Mouse (Mus musculus) embryo, embryonic 10.5 days (tissue): ENCODE data around the gene Igtp.
"Not testable (repeated sequence)": the region's sequence is repeated elsewhere in the genome, so short reads cannot be mapped to it uniquely, and the experiment has no call there.

Source experiments
- DNase-seq: peaks from one replicate; pipeline ENCODE4 v3.0.0-alpha.2; 2015; ENCODE audit warnings: low spot score

Gene Igtp

GRCm38 (mm10) chr11:58199229-58200037 is at the start of gene Igtp, which contains the start of gene Irgm2:
Gene Igtp (plus strand): TSS chr11:58199556.
Gene Irgm2 (plus strand): TSS chr11:58199618.
- peak; percentile 61 for DNase-seq

DNA sequence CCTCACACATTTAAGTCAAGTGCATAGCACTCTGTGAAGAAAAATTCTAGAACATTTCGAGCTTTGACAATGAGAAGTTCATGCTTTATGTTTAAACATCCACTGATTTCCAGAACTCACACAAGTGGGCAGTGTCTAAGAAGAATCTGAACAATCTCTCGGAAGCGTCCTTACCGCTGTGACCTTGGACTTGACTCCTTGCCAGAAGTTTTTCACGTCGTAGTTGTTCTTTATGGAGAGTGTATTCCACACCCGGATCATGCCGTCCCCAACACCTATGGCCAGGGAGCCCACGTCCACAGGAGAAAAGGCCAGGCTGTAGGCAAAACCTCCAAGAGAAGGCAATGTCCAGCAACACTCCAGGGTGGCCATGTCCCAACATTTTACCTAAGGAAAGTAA is 43.9 kb upstream of the Igtp start:
- DNase-seq: no peak

DNA sequence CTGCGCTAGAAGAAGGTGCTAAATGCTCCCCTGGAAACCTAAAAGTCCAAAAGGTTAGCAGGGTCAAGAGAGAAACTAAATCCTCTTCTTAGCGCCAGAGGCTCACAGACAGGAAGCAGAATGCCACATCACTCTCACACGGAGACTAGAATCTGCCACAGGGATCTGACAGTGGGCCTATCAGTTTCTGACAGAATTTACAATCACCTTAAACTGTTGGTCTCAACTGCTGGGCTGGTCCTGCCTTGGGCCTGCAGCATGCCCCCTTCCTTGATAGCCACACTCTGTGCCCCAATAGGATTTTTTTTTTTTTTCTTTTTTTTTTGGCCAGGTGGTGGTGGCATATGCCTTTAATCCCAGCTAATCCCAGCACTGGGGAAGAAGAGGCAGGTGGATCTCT is 42.5 kb upstream of the Igtp start:
- DNase-seq: no peak

DNA sequence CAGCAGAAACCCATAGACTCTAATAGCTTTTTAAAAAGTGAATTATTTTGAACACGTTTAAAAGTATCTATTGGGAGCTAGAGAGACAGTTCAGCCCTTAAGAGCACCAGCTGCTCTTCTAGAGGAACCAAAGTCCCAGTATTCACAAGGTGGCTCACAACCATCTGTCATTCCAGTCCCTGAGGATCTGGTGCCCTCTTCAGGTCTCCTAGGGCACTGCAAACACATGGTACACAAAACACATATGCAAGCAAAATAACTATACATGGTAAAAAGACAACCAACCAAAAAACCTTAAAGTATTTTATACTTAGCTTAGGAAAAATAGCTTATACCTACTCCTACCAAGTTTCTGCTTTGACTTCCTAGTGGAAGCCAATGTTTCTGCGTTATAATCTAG is 34.3 kb upstream of the Igtp start:
- no peak for DNase-seq

DNA sequence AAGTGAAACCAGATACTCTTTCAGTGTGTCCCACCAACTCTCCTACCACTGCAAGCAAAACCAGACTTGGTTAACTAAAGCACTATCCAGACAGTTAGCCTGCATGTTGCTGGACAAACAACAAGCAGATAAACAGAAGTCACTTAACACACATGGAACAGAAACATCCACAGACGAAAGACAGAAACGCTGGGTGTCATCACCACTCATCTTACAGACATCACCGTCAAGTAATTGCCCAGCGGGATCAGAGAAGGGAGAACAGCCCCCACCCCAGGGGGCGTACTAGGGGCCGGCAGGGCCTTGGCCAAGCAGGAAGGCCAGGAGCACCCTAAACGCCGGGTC is 31.6 kb upstream of the Igtp start:
- DNase-seq: no peak

GRCm38 (mm10) chr11:58168167-58168915 is 31.0 kb upstream of the Igtp start, which contains the start of gene Gemin5:
Gene Gemin5 (minus strand): TSS chr11:58168539.
- DNase-seq: peak; percentile 88

DNA sequence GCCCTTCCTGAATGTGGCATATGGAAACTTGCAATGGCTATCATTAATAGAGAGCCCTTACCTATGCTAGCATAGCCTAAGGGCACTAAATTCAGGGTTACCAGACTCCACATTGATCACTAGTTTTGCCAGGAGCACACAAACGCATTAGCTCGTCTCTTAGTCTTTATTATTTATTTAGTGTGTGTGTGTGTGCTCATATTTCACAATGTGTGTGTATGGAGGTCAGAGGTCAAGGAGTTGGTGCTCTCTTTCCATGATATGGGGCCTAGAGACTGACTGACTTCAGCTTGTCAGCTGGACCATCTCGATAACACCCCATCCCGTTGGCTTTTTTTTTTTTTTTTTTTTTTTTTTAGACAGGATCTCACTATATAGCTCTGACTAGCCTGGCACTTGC is 29.7 kb upstream of the Igtp start:
- DNase-seq: no peak

DNA sequence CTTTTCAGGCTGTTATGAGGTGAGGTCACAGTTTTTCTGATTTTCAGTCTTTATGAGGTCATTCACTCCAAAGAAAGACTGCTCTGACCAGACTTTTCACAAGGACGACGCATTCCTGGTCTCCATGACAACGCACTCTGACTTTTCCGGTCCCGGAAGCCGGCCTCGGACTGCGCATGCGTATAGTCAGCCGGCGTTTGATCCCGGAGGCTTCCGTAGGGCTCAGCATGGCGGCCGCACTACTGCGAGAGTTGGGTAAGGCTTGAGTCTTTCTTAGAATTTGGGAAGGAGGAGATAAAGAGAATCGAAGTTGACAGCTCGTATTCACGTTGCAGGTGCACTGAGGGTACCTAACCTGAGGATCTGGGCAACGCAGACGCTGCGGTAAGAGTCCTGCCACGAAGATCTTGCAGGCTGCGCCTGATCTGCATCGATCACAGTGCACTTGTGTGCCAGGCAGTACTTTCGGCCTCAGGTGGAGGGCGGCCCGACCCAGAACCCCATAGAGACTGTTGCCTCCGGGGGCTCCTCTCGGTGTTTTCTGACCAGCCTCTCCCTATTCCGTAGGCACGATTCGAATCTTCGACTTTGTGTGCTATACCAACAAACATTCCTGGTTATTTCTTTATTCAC is 27.8 kb upstream of the Igtp start, which contains the start of gene Mrpl22:
Gene Mrpl22 (plus strand): TSS at position 203 of the 633 bp plus-strand sequence.
- DNase-seq: peak; percentile 99

DNA sequence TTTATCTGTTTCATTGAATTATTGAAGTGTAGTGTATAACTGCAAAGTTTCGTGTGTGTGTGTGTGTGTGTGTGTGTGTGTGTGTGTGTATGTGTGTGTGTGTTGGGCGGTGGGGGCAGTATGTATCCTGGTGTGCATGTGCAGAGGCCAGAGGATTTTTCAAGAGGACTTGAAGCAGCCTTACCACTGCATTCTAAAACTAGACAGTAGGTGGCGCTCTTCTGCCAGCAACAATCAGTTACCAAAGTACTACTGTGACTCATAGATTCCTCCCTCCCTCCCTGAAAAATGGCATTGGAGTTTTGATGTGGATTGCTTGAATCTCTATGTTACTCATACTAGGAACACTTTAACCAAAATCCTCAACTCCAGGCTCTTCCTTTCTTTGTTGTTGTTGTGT is 19.8 kb upstream of the Igtp start:
- DNase-seq: peak; percentile 92

DNA sequence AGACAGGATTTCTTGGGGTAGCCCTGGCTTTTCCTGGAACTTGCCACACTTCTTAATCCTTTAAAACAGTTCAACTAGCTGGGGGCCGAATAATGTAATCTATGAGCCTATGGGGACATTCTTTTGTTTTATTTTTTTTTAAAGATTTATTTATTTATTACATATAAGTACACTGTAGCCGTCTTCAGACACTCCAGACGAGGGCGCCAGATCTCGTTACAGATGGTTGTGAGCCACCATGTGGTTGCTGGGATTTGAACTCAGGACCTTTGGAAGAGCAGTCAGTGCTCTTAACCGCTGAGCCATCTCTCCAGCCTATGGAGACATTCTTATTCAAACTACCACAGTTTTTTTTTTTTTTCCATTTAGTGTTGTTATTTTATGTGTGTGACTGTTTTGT is 19.4 kb upstream of the Igtp start:
- DNase-seq: not testable (repeated sequence)

DNA sequence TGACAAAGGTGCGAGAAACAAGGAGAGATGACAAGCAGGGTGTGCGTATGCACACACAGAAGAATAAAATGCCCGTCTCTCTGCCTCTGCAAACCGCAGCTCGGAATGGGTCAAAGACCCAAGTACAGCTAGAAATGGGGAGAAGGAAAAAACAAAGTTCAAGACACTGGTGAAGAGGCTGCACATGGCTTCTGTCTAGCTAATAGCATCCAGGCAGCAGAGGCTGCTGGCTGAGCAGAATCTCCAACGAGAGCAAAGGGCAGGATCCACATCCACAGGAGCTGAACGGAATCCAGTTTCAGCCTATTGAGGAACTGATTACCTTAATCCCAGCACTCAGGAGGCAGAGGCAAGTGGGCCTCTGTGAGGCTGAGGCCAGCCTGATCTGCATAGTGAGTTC is 18.6 kb upstream of the Igtp start:
- DNase-seq: no peak

GRCm38 (mm10) chr11:58183579-58183978 is 15.8 kb upstream of the Igtp start:
- DNase-seq: no peak

DNA sequence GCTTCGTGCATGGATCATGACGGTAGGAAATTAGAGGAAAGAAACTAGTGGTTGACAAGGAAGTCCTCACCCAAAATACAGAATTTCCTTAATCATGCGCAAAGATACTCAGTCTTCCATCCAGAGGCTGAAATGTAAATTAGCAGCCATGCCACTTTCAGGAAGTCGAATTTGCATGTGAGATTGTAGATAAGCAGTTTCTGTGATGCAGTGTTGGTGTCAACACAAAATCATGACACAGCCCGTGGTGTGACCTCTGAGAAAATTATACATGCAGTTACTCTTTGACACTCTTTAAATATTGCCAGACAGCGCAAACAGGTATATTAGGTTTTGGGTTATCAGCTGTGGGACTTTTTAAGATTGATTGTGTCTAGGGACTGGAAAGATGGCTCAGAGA is 9.7 kb upstream of the Igtp start:
- DNase-seq: no peak

- no peak for DNase-seq
These were observed 6.0 kb upstream of the Igtp start for GRCm38 (mm10) chr11:58193326-58193725.

GRCm38 (mm10) chr11:58193860-58194520 is 5.4 kb upstream of the Igtp start:
- peak; percentile 30 for DNase-seq

GRCm38 (mm10) chr11:58198663-58199062 is 693 bp upstream of the Igtp start:
- no peak for DNase-seq

DNA sequence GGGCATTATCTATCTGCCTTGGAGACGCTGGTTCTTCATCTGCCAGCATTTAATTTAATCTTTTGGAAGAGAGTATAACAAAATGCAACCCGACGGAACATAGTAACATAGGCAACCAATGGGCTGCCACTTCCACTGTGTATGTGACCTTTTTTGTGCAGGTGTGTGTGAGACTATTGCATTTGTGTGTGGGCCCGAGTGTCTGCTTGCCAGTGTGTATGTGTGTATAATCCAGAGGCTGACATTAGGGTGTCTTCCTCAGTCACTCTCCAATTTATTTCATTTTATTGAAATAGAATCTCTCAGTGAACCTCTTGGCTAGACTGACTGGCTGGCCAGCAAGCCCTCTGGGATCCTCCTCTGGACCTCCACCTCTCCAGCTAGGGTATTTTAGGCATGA is 870 bp downstream of the Igtp start:
- DNase-seq: no peak

- no peak for DNase-seq
These were observed 1.7 kb downstream of the Igtp start for GRCm38 (mm10) chr11:58201052-58201451.

GRCm38 (mm10) chr11:58210321-58210886 is 11.0 kb downstream of the Igtp start:
- no peak for DNase-seq

DNA sequence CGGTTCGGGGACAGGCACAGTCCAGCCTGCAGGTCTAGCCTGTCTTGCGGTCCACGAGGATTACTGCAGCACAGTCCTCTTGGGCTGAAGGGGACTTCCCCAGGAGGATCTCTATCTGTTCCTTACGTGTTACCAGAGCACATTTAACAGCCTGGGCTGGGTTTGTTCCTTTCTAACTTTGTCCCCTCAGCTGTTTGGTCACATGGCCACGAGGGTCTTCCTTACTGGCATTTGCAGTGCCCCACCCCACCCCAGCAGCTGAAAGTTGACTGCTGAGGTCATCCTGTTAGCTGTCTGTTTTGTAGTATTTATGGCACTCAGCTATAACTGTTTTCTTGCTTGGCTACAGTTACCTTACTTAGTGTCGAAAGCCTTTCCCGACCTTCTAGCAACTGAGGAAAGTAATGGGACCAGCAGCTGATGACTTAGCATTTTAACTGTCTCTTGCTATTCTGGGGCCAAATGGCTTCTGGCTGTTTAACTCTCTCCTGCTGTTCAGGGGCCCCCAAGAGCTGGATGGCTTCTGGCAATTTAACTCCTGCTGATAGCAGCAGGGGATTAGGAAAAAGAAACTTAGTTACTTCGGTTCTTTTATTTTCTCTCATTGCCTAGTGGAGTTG is 11.8 kb downstream of the Igtp start:
- no peak for DNase-seq

DNA sequence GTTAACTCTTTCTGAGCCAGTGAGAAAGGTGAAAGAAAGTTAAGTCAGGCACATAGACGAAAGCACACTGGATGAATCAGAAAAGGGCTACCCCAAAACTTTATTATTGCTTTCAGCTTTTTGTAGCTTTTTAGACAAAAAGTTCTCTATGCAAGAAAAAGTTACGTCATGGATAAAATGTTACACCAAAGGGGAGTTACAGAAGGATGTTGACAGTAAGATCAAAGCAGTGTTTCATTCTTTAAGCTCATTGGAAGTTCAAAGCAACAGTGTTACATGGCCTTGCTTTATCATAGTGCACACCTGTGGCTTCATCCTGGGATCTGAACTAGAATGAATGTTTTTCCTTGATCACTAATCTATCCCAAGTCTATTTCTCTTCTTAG is 12.3 kb downstream of the Igtp start:
- no peak for DNase-seq
